Mouse (Mus musculus): Measurements from ENCODE around the gene Ubr7. TPM values are rescaled to one million over a fixed set of nuclear protein-coding genes. Genes with fewer than 3 reads are reported as not detected.

Gene Ubr7
- polyA plus RNA-seq, 2 experiments: 39.9 to 48.2 TPM

DNA sequence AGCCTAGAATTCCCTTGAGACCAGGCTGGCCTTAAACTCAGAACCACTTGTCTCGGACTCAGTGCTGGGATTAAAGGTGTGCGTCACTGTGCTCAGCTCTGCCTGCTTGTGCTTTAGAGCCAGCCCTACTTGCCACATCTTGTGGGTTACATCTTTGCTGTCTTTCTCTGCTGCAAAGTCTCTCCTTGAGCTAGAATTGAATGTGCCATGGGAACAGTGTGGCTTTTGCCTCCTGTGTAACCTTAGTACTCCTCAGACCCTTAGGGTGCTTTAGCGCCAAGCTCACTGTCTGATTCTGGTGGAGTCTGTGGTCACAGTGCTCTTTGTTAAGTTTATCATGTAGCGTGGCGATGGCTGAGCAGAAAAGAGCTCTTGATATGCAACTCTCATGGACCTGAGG, 14.9 kb downstream of the Ubr7 start:
- Histone ChIP-seq H3K27me3 (ENCODE audit: control insufficient read depth, insufficient read depth, low read length) (no peaks in the 10 kb centered on the region), H3K4me2 (replicated peaks; ENCODE audit: low read depth, low read length, severe bottlenecking) (no peak overlapping the region), H3K36me3 (ENCODE audit: control insufficient read depth, insufficient read depth, low read length) (peaks cover 95% of the 10 kb centered on the region), H3K27ac (replicated peaks; ENCODE audit: low read depth, low read length) (no peak overlapping the region), H3K4me1 (ENCODE audit: control insufficient read depth, insufficient read depth, low read length) (no peaks in the 10 kb centered on the region), H3K9ac (ENCODE audit: low read depth, low read length, severe bottlenecking) (no peak overlapping the region), H3K9me3 (ENCODE audit: control insufficient read depth, low read length) (no peaks in the 10 kb centered on the region), H3K4me3 (replicated peaks; ENCODE audit: low read length) (no peak overlapping the region)
- DNase-seq (ENCODE audit: low spot score) (no peak), ATAC-seq (ENCODE audit: low FRiP score, low read depth) (no peak)
- 90% methylated on average over 5 of the region's 5 CpGs for WGBS
- no peak for TF ChIP-seq POLR2A (IDR thresholded peaks at IDR 0.05; ENCODE audit: borderline replicate concordance, extremely low read depth, insufficient read depth, insufficient read length)

DNA sequence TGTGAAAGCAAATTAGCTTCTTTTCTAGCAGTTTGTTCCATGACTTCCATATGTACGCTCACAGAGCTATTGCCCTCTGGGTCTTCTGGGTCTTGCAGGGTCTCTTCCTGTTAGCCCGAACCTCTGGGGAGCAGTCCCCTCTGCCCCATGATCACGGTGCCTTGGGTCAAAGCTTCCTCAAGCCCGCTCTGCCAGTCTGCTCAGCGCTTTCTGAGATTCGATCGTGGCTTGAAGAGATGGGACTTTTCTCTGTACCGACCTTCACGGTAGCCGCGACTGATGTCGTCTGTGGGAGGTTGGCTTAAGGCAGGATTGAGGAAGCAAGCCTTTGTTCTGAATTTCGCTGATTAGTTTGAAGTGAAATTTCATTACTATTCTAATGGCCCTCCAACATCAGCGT, 18.3 kb downstream of the Ubr7 start:
- no peak overlapping the region for H3K27ac ChIP-seq (replicated peaks; ENCODE audit: low read depth, low read length)
- no peak for ATAC-seq (ENCODE audit: low FRiP score, low read depth)
- peaks cover 71% of the 10 kb centered on the region for H3K36me3 ChIP-seq (ENCODE audit: control insufficient read depth, insufficient read depth, low read length)
- no peaks in the 10 kb centered on the region for H3K4me1 ChIP-seq (ENCODE audit: control insufficient read depth, insufficient read depth, low read length)
- H3K27me3 ChIP-seq (ENCODE audit: control insufficient read depth, insufficient read depth, low read length): no peaks in the 10 kb centered on the region
- no peak overlapping the region for H3K4me3 ChIP-seq (replicated peaks; ENCODE audit: low read length)
- no peak overlapping the region for H3K9ac ChIP-seq (ENCODE audit: low read depth, low read length, severe bottlenecking)
- H3K9me3 ChIP-seq (ENCODE audit: control insufficient read depth, low read length): no peaks in the 10 kb centered on the region
- TF ChIP-seq POLR2A (IDR thresholded peaks at IDR 0.05; ENCODE audit: borderline replicate concordance, extremely low read depth, insufficient read depth, insufficient read length): no peak
- H3K4me2 ChIP-seq (replicated peaks; ENCODE audit: low read depth, low read length, severe bottlenecking): no peak overlapping the region
- DNase-seq (ENCODE audit: low spot score): no peak
- 93% methylated on average over 14 of the region's 14 CpGs for WGBS

DNA sequence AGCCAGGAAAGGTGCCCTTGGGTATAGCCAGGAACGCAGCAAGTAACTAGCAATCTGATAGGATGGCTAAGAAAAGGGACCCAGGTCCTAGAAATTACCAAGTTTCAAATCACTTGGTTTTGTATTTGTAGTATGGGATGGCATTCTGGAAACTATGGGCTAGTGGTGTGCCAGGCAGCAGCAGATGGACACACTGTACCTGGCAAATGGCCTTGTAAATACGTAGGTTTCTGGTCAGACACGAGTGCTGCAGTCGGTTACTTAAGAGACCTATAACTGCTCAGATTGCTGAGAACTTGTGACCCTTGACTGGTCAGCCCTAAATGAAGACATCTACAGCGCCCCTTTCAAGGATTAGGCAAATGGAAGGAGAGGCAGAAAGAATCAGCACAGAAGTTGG, 20.4 kb downstream of the Ubr7 start:
- no peak overlapping the region for H3K4me3 ChIP-seq (replicated peaks; ENCODE audit: low read length)
- TF ChIP-seq POLR2A (IDR thresholded peaks at IDR 0.05; ENCODE audit: borderline replicate concordance, extremely low read depth, insufficient read depth, insufficient read length): no peak
- ATAC-seq (ENCODE audit: low FRiP score, low read depth) (no peak), DNase-seq (ENCODE audit: low spot score) (no peak)
- no peaks in the 10 kb centered on the region for H3K4me1 ChIP-seq (ENCODE audit: control insufficient read depth, insufficient read depth, low read length)
- H3K4me2 ChIP-seq (replicated peaks; ENCODE audit: low read depth, low read length, severe bottlenecking): no peak overlapping the region
- WGBS: 86% methylated on average over 5 of the region's 5 CpGs
- H3K9ac ChIP-seq (ENCODE audit: low read depth, low read length, severe bottlenecking): no peak overlapping the region
- no peaks in the 10 kb centered on the region for H3K9me3 ChIP-seq (ENCODE audit: control insufficient read depth, low read length)
- H3K36me3 ChIP-seq (ENCODE audit: control insufficient read depth, insufficient read depth, low read length): peaks cover 55% of the 10 kb centered on the region
- no peak overlapping the region for H3K27ac ChIP-seq (replicated peaks; ENCODE audit: low read depth, low read length)
- no peaks in the 10 kb centered on the region for H3K27me3 ChIP-seq (ENCODE audit: control insufficient read depth, insufficient read depth, low read length)

DNA sequence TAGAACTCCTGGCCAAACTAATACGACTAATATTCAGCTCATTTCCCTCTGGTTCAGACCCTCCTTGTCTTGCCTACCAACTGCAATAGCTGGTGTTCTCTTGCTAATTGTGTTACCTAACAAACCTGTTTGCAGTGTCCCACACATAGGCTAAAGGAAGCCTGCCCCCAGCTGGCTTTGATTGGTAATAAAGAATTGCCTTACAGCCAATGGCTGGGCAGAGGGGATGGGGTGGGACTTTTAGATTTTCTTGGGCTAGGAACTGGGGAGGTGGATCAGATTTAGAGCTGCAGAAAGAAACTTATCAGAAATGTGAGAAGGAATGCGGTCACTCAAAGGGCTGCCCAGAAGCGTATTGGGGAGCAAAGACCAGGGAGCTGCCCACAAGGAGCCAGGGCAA, 21.7 kb downstream of the Ubr7 start:
- H3K4me2 ChIP-seq (replicated peaks; ENCODE audit: low read depth, low read length, severe bottlenecking): no peak overlapping the region
- H3K27me3 ChIP-seq (ENCODE audit: control insufficient read depth, insufficient read depth, low read length): no peaks in the 10 kb centered on the region
- H3K4me3 ChIP-seq (replicated peaks; ENCODE audit: low read length): no peak overlapping the region
- 49% methylated on average over 3 of the region's 3 CpGs for WGBS
- H3K9me3 ChIP-seq (ENCODE audit: control insufficient read depth, low read length): no peaks in the 10 kb centered on the region
- no peaks in the 10 kb centered on the region for H3K4me1 ChIP-seq (ENCODE audit: control insufficient read depth, insufficient read depth, low read length)
- no peak for ATAC-seq (ENCODE audit: low FRiP score, low read depth)
- TF ChIP-seq POLR2A (IDR thresholded peaks at IDR 0.05; ENCODE audit: borderline replicate concordance, extremely low read depth, insufficient read depth, insufficient read length): no peak
- H3K9ac ChIP-seq (ENCODE audit: low read depth, low read length, severe bottlenecking): no peak overlapping the region
- no peak for DNase-seq (ENCODE audit: low spot score)
- H3K36me3 ChIP-seq (ENCODE audit: control insufficient read depth, insufficient read depth, low read length): peaks cover 50% of the 10 kb centered on the region
- H3K27ac ChIP-seq (replicated peaks; ENCODE audit: low read depth, low read length): no peak overlapping the region

DNA sequence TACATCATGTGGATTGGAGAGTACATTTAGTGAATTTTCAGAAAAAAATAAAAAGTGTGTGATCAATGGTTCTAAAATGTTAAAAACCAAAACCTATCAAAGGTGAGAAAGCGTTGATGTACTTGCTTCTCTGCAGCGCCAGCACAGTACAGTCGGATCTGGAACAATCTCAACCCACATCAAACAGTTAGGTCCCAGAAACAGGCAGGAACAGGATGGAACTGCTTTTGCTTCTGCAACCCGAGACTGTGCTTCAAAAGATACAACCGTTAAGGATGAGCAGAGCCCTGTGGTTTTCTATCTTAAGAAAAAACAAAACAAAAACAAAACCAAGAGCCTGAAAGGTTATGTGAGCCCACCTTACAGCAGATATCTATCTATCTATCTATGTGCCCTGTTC, 25.1 kb downstream of the Ubr7 start:
- Histone ChIP-seq H3K9ac (ENCODE audit: low read depth, low read length, severe bottlenecking) (no peak overlapping the region), H3K27ac (replicated peaks; ENCODE audit: low read depth, low read length) (no peak overlapping the region), H3K4me2 (replicated peaks; ENCODE audit: low read depth, low read length, severe bottlenecking) (no peak overlapping the region), H3K27me3 (ENCODE audit: control insufficient read depth, insufficient read depth, low read length) (no peaks in the 10 kb centered on the region), H3K9me3 (ENCODE audit: control insufficient read depth, low read length) (no peaks in the 10 kb centered on the region), H3K4me1 (ENCODE audit: control insufficient read depth, insufficient read depth, low read length) (no peaks in the 10 kb centered on the region), H3K4me3 (replicated peaks; ENCODE audit: low read length) (no peak overlapping the region), H3K36me3 (ENCODE audit: control insufficient read depth, insufficient read depth, low read length) (peaks cover 48% of the 10 kb centered on the region)
- DNase-seq (ENCODE audit: low spot score): no peak
- TF ChIP-seq POLR2A (IDR thresholded peaks at IDR 0.05; ENCODE audit: borderline replicate concordance, extremely low read depth, insufficient read depth, insufficient read length): no peak
- ATAC-seq (ENCODE audit: low FRiP score, low read depth): no peak
- WGBS: 85% methylated on average over 5 of the region's 5 CpGs
